Mouse (Mus musculus): ENCODE measurements around the gene Prkcd. TPM values are rescaled to one million over a fixed set of nuclear protein-coding genes. Genes with fewer than 3 reads are reported as not detected.

Gene Prkcd
- polyA plus RNA-seq, 1 experiment: 36.8 TPM

GRCm38 (mm10) chr14:30566317-30566716 lies 59.7 kb downstream of the Prkcd start:
- DNase-seq (ENCODE audit: low read depth): no peak
- TF ChIP-seq POLR2A (IDR thresholded peaks at IDR 0.05; ENCODE audit: borderline replicate concordance, extremely low read depth, insufficient read depth, insufficient read length, poor library complexity, severe bottlenecking): no peak
- no peak for TF ChIP-seq CTCF (IDR thresholded peaks at IDR 0.05; ENCODE audit: borderline replicate concordance, extremely low read depth, insufficient read depth, insufficient read length)

GRCm38 (mm10) chr14:30564451-30564850 lies 61.6 kb downstream of the Prkcd start:
- TF ChIP-seq CTCF (IDR thresholded peaks at IDR 0.05; ENCODE audit: borderline replicate concordance, extremely low read depth, insufficient read depth, insufficient read length) (no peak), POLR2A (IDR thresholded peaks at IDR 0.05; ENCODE audit: borderline replicate concordance, extremely low read depth, insufficient read depth, insufficient read length, poor library complexity, severe bottlenecking) (no peak)
- DNase-seq (ENCODE audit: low read depth): no peak

- no peak for DNase-seq (ENCODE audit: low read depth)
- TF ChIP-seq CTCF (IDR thresholded peaks at IDR 0.05; ENCODE audit: borderline replicate concordance, extremely low read depth, insufficient read depth, insufficient read length): no peak
- no peak for TF ChIP-seq POLR2A (IDR thresholded peaks at IDR 0.05; ENCODE audit: borderline replicate concordance, extremely low read depth, insufficient read depth, insufficient read length, poor library complexity, severe bottlenecking)
These were observed 63.7 kb downstream of the Prkcd start for GRCm38 (mm10) chr14:30562343-30562742.

GRCm38 (mm10) chr14:30561470-30562187 lies 64.4 kb downstream of the Prkcd start:
- DNase-seq (ENCODE audit: low read depth): peak; percentile 90
- TF ChIP-seq POLR2A (IDR thresholded peaks at IDR 0.05; ENCODE audit: borderline replicate concordance, extremely low read depth, insufficient read depth, insufficient read length, poor library complexity, severe bottlenecking): no peak
- TF ChIP-seq CTCF (IDR thresholded peaks at IDR 0.05; ENCODE audit: borderline replicate concordance, extremely low read depth, insufficient read depth, insufficient read length): no peak

- DNase-seq (ENCODE audit: low read depth): no peak
- no peak for TF ChIP-seq CTCF (IDR thresholded peaks at IDR 0.05; ENCODE audit: borderline replicate concordance, extremely low read depth, insufficient read depth, insufficient read length)
- TF ChIP-seq POLR2A (IDR thresholded peaks at IDR 0.05; ENCODE audit: borderline replicate concordance, extremely low read depth, insufficient read depth, insufficient read length, poor library complexity, severe bottlenecking): no peak
These were observed 65.1 kb downstream of the Prkcd start for GRCm38 (mm10) chr14:30560803-30561389.

- no peak for DNase-seq (ENCODE audit: low read depth)
- no peak for TF ChIP-seq CTCF (IDR thresholded peaks at IDR 0.05; ENCODE audit: borderline replicate concordance, extremely low read depth, insufficient read depth, insufficient read length)
- no peak for TF ChIP-seq POLR2A (IDR thresholded peaks at IDR 0.05; ENCODE audit: borderline replicate concordance, extremely low read depth, insufficient read depth, insufficient read length, poor library complexity, severe bottlenecking)
These were observed 66.6 kb downstream of the Prkcd start for GRCm38 (mm10) chr14:30559321-30559850.

- DNase-seq (ENCODE audit: low read depth): no peak
- TF ChIP-seq CTCF (IDR thresholded peaks at IDR 0.05; ENCODE audit: borderline replicate concordance, extremely low read depth, insufficient read depth, insufficient read length) (no peak), POLR2A (IDR thresholded peaks at IDR 0.05; ENCODE audit: borderline replicate concordance, extremely low read depth, insufficient read depth, insufficient read length, poor library complexity, severe bottlenecking) (no peak)
These were observed 68.3 kb downstream of the Prkcd start for GRCm38 (mm10) chr14:30557730-30558129.

- no peak for DNase-seq (ENCODE audit: low read depth)
- TF ChIP-seq CTCF (IDR thresholded peaks at IDR 0.05; ENCODE audit: borderline replicate concordance, extremely low read depth, insufficient read depth, insufficient read length) (no peak), POLR2A (IDR thresholded peaks at IDR 0.05; ENCODE audit: borderline replicate concordance, extremely low read depth, insufficient read depth, insufficient read length, poor library complexity, severe bottlenecking) (no peak)
These were observed 69.4 kb downstream of the Prkcd start for GRCm38 (mm10) chr14:30556651-30557050.

GRCm38 (mm10) chr14:30553185-30553584 lies 72.8 kb downstream of the Prkcd start:
- TF ChIP-seq CTCF (IDR thresholded peaks at IDR 0.05; ENCODE audit: borderline replicate concordance, extremely low read depth, insufficient read depth, insufficient read length): no peak
- TF ChIP-seq POLR2A (IDR thresholded peaks at IDR 0.05; ENCODE audit: borderline replicate concordance, extremely low read depth, insufficient read depth, insufficient read length, poor library complexity, severe bottlenecking): no peak
- no peak for DNase-seq (ENCODE audit: low read depth)

GRCm38 (mm10) chr14:30551981-30552380 lies 74.0 kb downstream of the Prkcd start:
- TF ChIP-seq POLR2A (IDR thresholded peaks at IDR 0.05; ENCODE audit: borderline replicate concordance, extremely low read depth, insufficient read depth, insufficient read length, poor library complexity, severe bottlenecking): no peak
- TF ChIP-seq CTCF (IDR thresholded peaks at IDR 0.05; ENCODE audit: borderline replicate concordance, extremely low read depth, insufficient read depth, insufficient read length): no peak
- DNase-seq (ENCODE audit: low read depth): no peak

GRCm38 (mm10) chr14:30551509-30551908 lies 74.5 kb downstream of the Prkcd start:
- TF ChIP-seq POLR2A (IDR thresholded peaks at IDR 0.05; ENCODE audit: borderline replicate concordance, extremely low read depth, insufficient read depth, insufficient read length, poor library complexity, severe bottlenecking) (no peak), CTCF (IDR thresholded peaks at IDR 0.05; ENCODE audit: borderline replicate concordance, extremely low read depth, insufficient read depth, insufficient read length) (no peak)
- peak; percentile 36 for DNase-seq (ENCODE audit: low read depth)

Measured in brain, embryonic 14.5 days (tissue).